Mouse (Mus musculus): ENCODE results near the gene Bckdha.

Bckdha gene

GRCm38 (mm10) chr7:25611501-25611900 lies 47.3 kb downstream of the Bckdha start:
- no peak for DNase-seq

GRCm38 (mm10) chr7:25610056-25610455 lies 48.7 kb downstream of the Bckdha start:
- DNase-seq = no peak

- DNase-seq = no peak
These were observed 51.6 kb downstream of the Bckdha start for GRCm38 (mm10) chr7:25607196-25607595.

GRCm38 (mm10) chr7:25606625-25607063 lies 52.1 kb downstream of the Bckdha start:
- DNase-seq = no peak

- no peak for DNase-seq
These were observed 57.4 kb downstream of the Bckdha start for GRCm38 (mm10) chr7:25601346-25601745.

GRCm38 (mm10) chr7:25600666-25601065 lies 58.1 kb downstream of the Bckdha start:
- no peak for DNase-seq

GRCm38 (mm10) chr7:25599663-25600062 lies 59.1 kb downstream of the Bckdha start:
- peak; percentile 56 for DNase-seq

GRCm38 (mm10) chr7:25593859-25594258 lies 64.9 kb downstream of the Bckdha start:
- no peak for DNase-seq

- DNase-seq = no peak
These were observed 67.6 kb downstream of the Bckdha start for GRCm38 (mm10) chr7:25591226-25591625.

- DNase-seq = no peak
These were observed 73.2 kb downstream of the Bckdha start for GRCm38 (mm10) chr7:25585351-25586204.

- DNase-seq = no peak
These were observed 74.1 kb downstream of the Bckdha start for GRCm38 (mm10) chr7:25584651-25585050.

- DNase-seq = no peak
These were observed 76.4 kb downstream of the Bckdha start for GRCm38 (mm10) chr7:25582301-25582810.

All from right cerebral cortex, adult 18-20 months (tissue).